Mouse (Mus musculus): ENCODE measurements around the gene Chl1.

Chl1 gene

GRCm38 (mm10) chr6:103510392-103511289 lies at the start of gene Chl1:
Gene Chl1, plus strand, starts transcription at chr6:103510586.
- peak; percentile 11 to 22 for DNase-seq

GRCm38 (mm10) chr6:103465479-103466080 lies 44.8 kb upstream of the Chl1 start:
- DNase-seq, result no peak

GRCm38 (mm10) chr6:103473316-103473715 lies 37.1 kb upstream of the Chl1 start:
- DNase-seq, result no peak

GRCm38 (mm10) chr6:103487199-103487598 lies 23.2 kb upstream of the Chl1 start:
- DNase-seq, result no peak

GRCm38 (mm10) chr6:103498404-103498803 lies 12.0 kb upstream of the Chl1 start:
- DNase-seq, result no peak

- no peak for DNase-seq
Measured at GRCm38 (mm10) chr6:103504065-103504464, 6.3 kb upstream of the Chl1 start.

- no peak for DNase-seq
Measured at GRCm38 (mm10) chr6:103507751-103508575, 2.4 kb upstream of the Chl1 start.

GRCm38 (mm10) chr6:103509596-103509995 lies 790 bp upstream of the Chl1 start:
- DNase-seq, result no peak

- peak in 1 of 2 experiments; percentile 0 for DNase-seq
Measured at GRCm38 (mm10) chr6:103511290-103511971, 1.0 kb downstream of the Chl1 start.

GRCm38 (mm10) chr6:103511972-103512565 lies 1.7 kb downstream of the Chl1 start:
- peak; percentile 10 to 19 for DNase-seq

GRCm38 (mm10) chr6:103512911-103513321 lies 2.5 kb downstream of the Chl1 start:
- DNase-seq, result no peak

GRCm38 (mm10) chr6:103513621-103514241 lies 3.3 kb downstream of the Chl1 start:
- no peak for DNase-seq

GRCm38 (mm10) chr6:103514346-103514745 lies 4.0 kb downstream of the Chl1 start:
- no peak for DNase-seq

- no peak for DNase-seq
Measured at GRCm38 (mm10) chr6:103514756-103515155, 4.4 kb downstream of the Chl1 start.

GRCm38 (mm10) chr6:103519596-103519995 lies 9.2 kb downstream of the Chl1 start:
- no peak for DNase-seq

- DNase-seq, result no peak
Measured at GRCm38 (mm10) chr6:103525326-103526024, 15.1 kb downstream of the Chl1 start.

- no peak for DNase-seq
Measured at GRCm38 (mm10) chr6:103526945-103527777, 16.8 kb downstream of the Chl1 start.

GRCm38 (mm10) chr6:103533048-103533447 lies 22.7 kb downstream of the Chl1 start:
- DNase-seq, result no peak

- DNase-seq, result no peak
Measured at GRCm38 (mm10) chr6:103534027-103534426, 23.6 kb downstream of the Chl1 start.

- DNase-seq, result no peak
Measured at GRCm38 (mm10) chr6:103542576-103542975, 32.2 kb downstream of the Chl1 start.
